Mouse (Mus musculus) intestine, embryonic 15.5 days (tissue): ENCODE data around the gene Rin1. TPM values are rescaled to one million over a fixed set of nuclear protein-coding genes. Genes with fewer than 3 reads are reported as not detected.
A peak's percentile ranks its signal among the peaks of the same experiment; 100 is the strongest.
"Not testable (repeated sequence)": the region's sequence is repeated elsewhere in the genome, so short reads cannot be mapped to it uniquely, and the experiment has no call there.

ENCODE experiments used
- ATAC-seq: fragments of 200-750 bp; cut with Nextera tagmentation; 2 replicates; pipeline ENCODE4 v1.8.0; 2017; ENCODE audit warnings: moderate TSS enrichment, moderate library complexity
- H3K27ac ChIP-seq: fragments of 300-500 bp; sonication (generic); 2 replicates; pipeline ENCODE4 v1.5.1; 2015; ENCODE audit warnings: mild to moderate bottlenecking, inconsistent platforms
- H3K27me3 ChIP-seq: fragments of 300-500 bp; sonication (generic); replicated peaks from 2 replicates; pipeline ENCODE4 v1.6.1; 2015; ENCODE audit warnings: inconsistent platforms
- H3K36me3 ChIP-seq: fragments of 300-500 bp; sonication (generic); 2 replicates; pipeline ENCODE4 v1.6.1; 2015; ENCODE audit warnings: inconsistent platforms
- H3K4me1 ChIP-seq: fragments of 300-500 bp; sonication (generic); replicated peaks from 2 replicates; pipeline ENCODE4 v1.6.1; 2015; ENCODE audit warnings: inconsistent platforms
- H3K4me2 ChIP-seq: fragments of 300-500 bp; sonication (generic); replicated peaks from 2 replicates; pipeline ENCODE4 v1.6.1; 2015; ENCODE audit warnings: mild to moderate bottlenecking, inconsistent platforms
- H3K4me3 ChIP-seq: fragments of 300-500 bp; sonication (generic); replicated peaks from 2 replicates; pipeline ENCODE4 v1.5.1; 2015; ENCODE audit warnings: inconsistent platforms
- H3K9ac ChIP-seq: fragments of 300-500 bp; sonication (generic); 2 replicates; pipeline ENCODE4 v1.6.1; 2015; ENCODE audit warnings: inconsistent platforms
- H3K9me3 ChIP-seq: fragments of 300-500 bp; sonication (generic); 2 replicates; pipeline ENCODE4 v1.6.1; 2016; ENCODE audit warnings: inconsistent platforms
- WGBS: fragments of 180-500 bp; shearing (Covaris S2); methylation state at CpG from one replicate; pipeline ENCODE4 v1.1.7; 2015; 5-methylcytosine and 5-hydroxymethylcytosine counted together
- polyA plus RNA-seq: library from polyadenylated mRNA; unstranded; fragments of >200 nt; fragmentation: Nextera tagmentation; extraction: Ambion mirVana; gene quantifications from 2 replicates; pipeline ENCODE4 v1.2.1, GENCODE M21; 2015

Gene Rin1
- polyA plus RNA-seq, result 2.7 and 3.9 TPM in 2 replicates

- peak; percentile 79 for ATAC-seq
- Histone ChIP-seq H3K9ac (peak within 1 kb of the TSS; percentile 26; the same call in 1 of the 2 replicates), H3K4me3 (peak within 1 kb of the TSS; percentile 37), H3K36me3 (peaks cover 20% of the 10 kb centered on the region; the same call in 1 of the 2 replicates), H3K4me2 (peak within 1 kb of the TSS; percentile 62), H3K27me3 (peaks cover 19% of the 10 kb centered on the region; the same call in 1 of the 2 replicates), H3K9me3 (no peaks in the 10 kb centered on the region), H3K27ac (peak within 1 kb of the TSS; percentile 49), H3K4me1 (peaks cover 13% of the 10 kb centered on the region)
- 18% methylated on average over 14 of the region's 14 CpGs for WGBS
Observed at GRCm38 (mm10) chr19:5050047-5050905, at the start of gene Rin1. TSS of gene Rin1 (plus strand) at chr19:5050481.

- peak; percentile 95 for ATAC-seq
Observed at GRCm38 (mm10) chr19:5001666-5002406, 48.4 kb upstream of the Rin1 start.

GRCm38 (mm10) chr19:5003644-5004043 lies 46.6 kb upstream of the Rin1 start:
- WGBS, result 59% methylated on average over 2 of the region's 2 CpGs
- H3K4me1 ChIP-seq, ATAC-seq, H3K4me3 ChIP-seq, H3K9me3 ChIP-seq, H3K36me3 ChIP-seq, H3K9ac ChIP-seq, H3K4me2 ChIP-seq, H3K27ac ChIP-seq, H3K27me3 ChIP-seq: not testable (repeated sequence)

More at GRCm38 (mm10) chr19:5001666-5002406, 48.4 kb upstream of the Rin1 start:
- no peaks in the 10 kb centered on the region for H3K36me3 ChIP-seq
- H3K4me2 ChIP-seq, result peak overlapping the region; percentile 50
- peaks cover 9% of the 10 kb centered on the region; the same call in 1 of the 2 replicates for H3K27me3 ChIP-seq
- peaks cover 3% of the 10 kb centered on the region; the same call in 1 of the 2 replicates for H3K4me1 ChIP-seq
- H3K9me3 ChIP-seq, result no peaks in the 10 kb centered on the region
- peak overlapping the region; percentile 10 for H3K4me3 ChIP-seq
- 0 out of 2 replicates have a peak overlapping the region, but pooled peaks have one; percentile 15 for H3K9ac ChIP-seq
- 1% methylated on average over 39 of the region's 39 CpGs for WGBS
- peak overlapping the region; percentile 33; the same call in 1 of the 2 replicates for H3K27ac ChIP-seq

- Histone ChIP-seq H3K4me2 (no peak overlapping the region), H3K4me3 (no peak overlapping the region), H3K27me3 (peaks cover 6% of the 10 kb centered on the region; the same call in 1 of the 2 replicates), H3K36me3 (no peaks in the 10 kb centered on the region), H3K9me3 (no peaks in the 10 kb centered on the region), H3K27ac (no peak overlapping the region), H3K9ac (no peak overlapping the region), H3K4me1 (peaks cover 3% of the 10 kb centered on the region; the same call in 1 of the 2 replicates)
- 54% methylated on average over 4 of the region's 4 CpGs for WGBS
- no peak for ATAC-seq
Observed at GRCm38 (mm10) chr19:5004925-5005324, 45.4 kb upstream of the Rin1 start.

- H3K36me3 ChIP-seq, result no peaks in the 10 kb centered on the region
- H3K27ac ChIP-seq, result no peak overlapping the region
- WGBS, result 56% methylated on average over 8 of the region's 8 CpGs
- no peaks in the 10 kb centered on the region for H3K27me3 ChIP-seq
- H3K9me3 ChIP-seq, result no peaks in the 10 kb centered on the region
- no peak overlapping the region for H3K4me2 ChIP-seq
- no peak overlapping the region for H3K9ac ChIP-seq
- H3K4me3 ChIP-seq, result no peak overlapping the region
- no peak for ATAC-seq
- H3K4me1 ChIP-seq, result peaks cover 8% of the 10 kb centered on the region; the same call in 1 of the 2 replicates
Observed at GRCm38 (mm10) chr19:5013138-5013537, 37.1 kb upstream of the Rin1 start.

- 21% methylated on average over 8 of the region's 8 CpGs for WGBS
- ATAC-seq, result no peak
- no peak overlapping the region for H3K9ac ChIP-seq
Observed at GRCm38 (mm10) chr19:5014961-5015398, 35.3 kb upstream of the Rin1 start.

GRCm38 (mm10) chr19:5016221-5016742 lies 34.0 kb upstream of the Rin1 start:
- H3K9me3 ChIP-seq, result no peaks in the 10 kb centered on the region
- no peaks in the 10 kb centered on the region for H3K36me3 ChIP-seq
- H3K4me2 ChIP-seq, result peak overlapping the region; percentile 31; the same call in 1 of the 2 replicates
- WGBS, result 21% methylated on average over 10 of the region's 10 CpGs
- H3K4me1 ChIP-seq, result peaks cover 8% of the 10 kb centered on the region; the same call in 1 of the 2 replicates
- no peak overlapping the region; the same call in 1 of the 2 replicates for H3K9ac ChIP-seq
- H3K27me3 ChIP-seq, result no peaks in the 10 kb centered on the region
- peak; percentile 51 for ATAC-seq
- H3K4me3 ChIP-seq, result no peak overlapping the region
- H3K27ac ChIP-seq, result no peak overlapping the region

More at GRCm38 (mm10) chr19:5014961-5015398, 35.3 kb upstream of the Rin1 start:
- Histone ChIP-seq H3K27me3 (no peaks in the 10 kb centered on the region), H3K36me3 (no peaks in the 10 kb centered on the region), H3K4me1 (peaks cover 8% of the 10 kb centered on the region; the same call in 1 of the 2 replicates), H3K4me3 (no peak overlapping the region), H3K9me3 (no peaks in the 10 kb centered on the region), H3K27ac (no peak overlapping the region), H3K4me2 (no peak overlapping the region)

GRCm38 (mm10) chr19:5016782-5017181 lies 33.5 kb upstream of the Rin1 start:
- Histone ChIP-seq H3K9ac (no peak overlapping the region), H3K4me1 (peaks cover 8% of the 10 kb centered on the region; the same call in 1 of the 2 replicates), H3K4me3 (no peak overlapping the region), H3K36me3 (no peaks in the 10 kb centered on the region), H3K27ac (no peak overlapping the region), H3K4me2 (peak overlapping the region; percentile 31; the same call in 1 of the 2 replicates), H3K27me3 (no peaks in the 10 kb centered on the region), H3K9me3 (no peaks in the 10 kb centered on the region)
- peak; percentile 59; the same call in 1 of the 2 replicates for ATAC-seq
- 19% methylated on average over 12 of the region's 12 CpGs for WGBS

GRCm38 (mm10) chr19:5017611-5018010 lies 32.7 kb upstream of the Rin1 start:
- H3K27ac ChIP-seq, result no peak overlapping the region
- no peaks in the 10 kb centered on the region for H3K36me3 ChIP-seq
- no peak for ATAC-seq
- WGBS, result 80% methylated on average over 4 of the region's 4 CpGs
- no peak overlapping the region for H3K9ac ChIP-seq
- H3K4me1 ChIP-seq, result peaks cover 8% of the 10 kb centered on the region; the same call in 1 of the 2 replicates
- H3K27me3 ChIP-seq, result no peaks in the 10 kb centered on the region
- H3K9me3 ChIP-seq, result no peaks in the 10 kb centered on the region
- no peak overlapping the region for H3K4me2 ChIP-seq
- no peak overlapping the region for H3K4me3 ChIP-seq

- Histone ChIP-seq H3K9me3 (no peaks in the 10 kb centered on the region), H3K36me3 (no peaks in the 10 kb centered on the region), H3K9ac (no peak overlapping the region), H3K27me3 (no peaks in the 10 kb centered on the region), H3K4me1 (peaks cover 8% of the 10 kb centered on the region; the same call in 1 of the 2 replicates), H3K4me2 (no peak overlapping the region), H3K4me3 (no peak overlapping the region), H3K27ac (no peak overlapping the region)
- 87% methylated on average over 3 of the region's 3 CpGs for WGBS
- ATAC-seq, result no peak
Observed at GRCm38 (mm10) chr19:5018191-5018590, 32.1 kb upstream of the Rin1 start.

- ATAC-seq, result no peak
- WGBS, result 87% methylated on average over 2 of the region's 2 CpGs
Observed at GRCm38 (mm10) chr19:5021416-5021815, 28.9 kb upstream of the Rin1 start.

More at GRCm38 (mm10) chr19:5021416-5021815, 28.9 kb upstream of the Rin1 start:
- Histone ChIP-seq H3K36me3 (no peaks in the 10 kb centered on the region), H3K9ac (no peak overlapping the region), H3K27me3 (no peaks in the 10 kb centered on the region), H3K4me2 (no peak overlapping the region), H3K4me3 (no peak overlapping the region), H3K9me3 (no peaks in the 10 kb centered on the region), H3K4me1 (peaks cover 6% of the 10 kb centered on the region; the same call in 1 of the 2 replicates), H3K27ac (no peak overlapping the region)
